Mouse (Mus musculus) C2C12 (cell line): Measurements from ENCODE around the gene Mrpl4.

Source experiments
- CEBPB ChIP-seq: IDR thresholded peaks from one replicate; pipeline ENCODE4 v1.6.1; 2011; ENCODE audit warnings: low read depth, mild to moderate bottlenecking, control low read depth, moderate library complexity
- CTCF ChIP-seq: IDR thresholded peaks from one replicate; pipeline ENCODE4 v1.5.1; 2011; ENCODE audit not compliant: control insufficient read depth, insufficient read depth, insufficient read length
- MYOG ChIP-seq: IDR thresholded peaks from one replicate; pipeline ENCODE4 v1.6.1; 2011; ENCODE audit not compliant: control insufficient read depth, insufficient read length; ENCODE audit errors: extremely low read depth
- USF1 ChIP-seq: IDR thresholded peaks from one replicate; pipeline ENCODE4 v1.6.1; 2011; ENCODE audit warnings: low read depth, mild to moderate bottlenecking, control low read depth, moderate library complexity

GRCm38 (mm10) chr9:21029291-21030054, 26.9 kb downstream of the Mrpl4 start, which contains the start of gene Icam4:
- peak; percentile 92 for TF ChIP-seq CTCF
- no peak for TF ChIP-seq MYOG
- no peak for TF ChIP-seq CEBPB
- TF ChIP-seq USF1 = no peak
